Mouse (Mus musculus): ENCODE results near the gene Flt4.

The Flt4 gene

GRCm38 (mm10) chr11:49645677-49646076 is 36.6 kb downstream of the Flt4 start:
- no peak for DNase-seq (ENCODE audit: extremely low spot score, low spot score)

- DNase-seq (ENCODE audit: extremely low spot score, low spot score): no peak
Measured at GRCm38 (mm10) chr11:49650113-49650993, 41.3 kb downstream of the Flt4 start.

- DNase-seq (ENCODE audit: extremely low spot score, low spot score): no peak
Measured at GRCm38 (mm10) chr11:49650994-49651761, 42.1 kb downstream of the Flt4 start.

DNA sequence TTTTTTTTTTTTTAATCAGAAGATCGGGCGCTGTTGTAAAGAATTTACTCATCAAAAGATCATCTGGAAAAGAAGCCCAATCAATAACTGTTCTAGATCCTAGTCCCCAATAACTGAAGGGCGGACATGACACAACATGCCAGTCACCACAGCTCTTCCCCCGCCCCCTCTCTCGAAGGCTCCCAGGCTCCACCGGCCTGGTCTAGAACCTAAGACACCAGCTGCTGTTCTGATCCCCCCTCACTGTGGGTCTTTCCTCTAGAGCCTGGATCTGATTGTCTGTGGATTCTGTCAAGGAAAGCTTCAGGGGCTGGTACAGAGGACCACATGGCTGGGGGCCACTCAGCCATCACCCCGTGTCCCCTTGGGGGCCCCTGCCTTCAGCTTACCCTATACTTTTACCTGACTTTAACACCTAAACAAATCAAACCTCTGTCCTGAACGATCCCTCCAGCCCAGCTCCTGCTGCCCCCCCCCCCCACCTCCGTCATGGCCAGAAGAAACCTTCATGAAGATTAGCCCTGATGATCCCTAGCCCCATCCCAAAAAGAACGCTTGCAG is 42.8 kb downstream of the Flt4 start:
- no peak for DNase-seq (ENCODE audit: extremely low spot score, low spot score)

DNA sequence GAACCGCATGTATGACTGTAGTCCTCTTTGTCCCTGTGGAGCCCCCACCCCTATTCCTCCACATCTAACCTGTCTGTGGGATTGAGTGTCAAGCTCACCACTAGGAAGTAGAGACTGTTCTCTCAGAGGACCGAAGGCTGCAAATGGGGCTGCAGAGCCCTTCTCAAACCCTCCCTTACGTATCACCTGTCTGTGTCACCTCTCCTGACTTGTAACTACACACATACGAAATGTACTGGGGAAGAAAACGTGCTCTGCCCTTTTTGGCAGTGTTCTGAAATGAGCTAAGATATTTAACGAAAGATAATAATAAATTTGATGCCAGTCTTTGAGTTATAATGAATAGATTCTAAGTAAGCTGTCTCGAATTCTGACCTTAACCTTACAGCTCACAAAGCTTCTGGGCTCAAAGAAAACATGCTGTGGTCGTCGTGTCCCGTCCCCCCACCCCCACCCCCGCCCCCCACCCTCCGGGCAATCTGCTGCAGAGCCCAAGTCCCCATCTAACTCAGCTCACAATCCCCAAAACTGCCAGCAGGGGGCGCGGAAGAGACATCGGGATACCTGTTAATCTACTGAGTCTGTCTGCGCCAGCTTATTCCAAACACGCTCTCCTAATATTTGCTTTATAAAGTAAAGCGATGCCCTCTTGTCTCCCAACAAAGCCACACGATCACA is 43.5 kb downstream of the Flt4 start:
- peak; percentile 90 for DNase-seq (ENCODE audit: extremely low spot score, low spot score)

- DNase-seq (ENCODE audit: extremely low spot score, low spot score): no peak
Measured at GRCm38 (mm10) chr11:49653079-49653408, 44.0 kb downstream of the Flt4 start.

DNA sequence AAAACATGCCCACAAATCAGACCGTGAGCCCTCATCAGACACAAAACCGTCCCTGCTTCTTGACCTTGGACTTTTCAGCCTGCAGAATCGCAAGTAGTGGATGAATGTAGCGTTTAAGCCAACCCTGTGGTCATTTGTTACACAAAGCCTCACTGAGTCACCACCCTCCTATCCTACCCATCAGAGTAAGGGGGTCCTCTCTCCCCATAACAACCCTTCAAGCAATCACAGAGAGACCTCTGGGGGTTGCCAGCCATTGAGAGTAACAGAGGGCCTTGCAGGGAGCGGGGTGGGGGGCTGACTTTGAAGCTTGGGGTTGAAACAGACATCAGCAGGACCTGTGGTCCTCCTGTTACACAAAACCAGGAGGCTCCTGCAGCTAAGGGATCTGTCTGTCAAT is 45.6 kb downstream of the Flt4 start:
- DNase-seq (ENCODE audit: extremely low spot score, low spot score): no peak

GRCm38 (mm10) chr11:49655501-49655900 is 46.4 kb downstream of the Flt4 start:
- no peak for DNase-seq (ENCODE audit: extremely low spot score, low spot score)

DNA sequence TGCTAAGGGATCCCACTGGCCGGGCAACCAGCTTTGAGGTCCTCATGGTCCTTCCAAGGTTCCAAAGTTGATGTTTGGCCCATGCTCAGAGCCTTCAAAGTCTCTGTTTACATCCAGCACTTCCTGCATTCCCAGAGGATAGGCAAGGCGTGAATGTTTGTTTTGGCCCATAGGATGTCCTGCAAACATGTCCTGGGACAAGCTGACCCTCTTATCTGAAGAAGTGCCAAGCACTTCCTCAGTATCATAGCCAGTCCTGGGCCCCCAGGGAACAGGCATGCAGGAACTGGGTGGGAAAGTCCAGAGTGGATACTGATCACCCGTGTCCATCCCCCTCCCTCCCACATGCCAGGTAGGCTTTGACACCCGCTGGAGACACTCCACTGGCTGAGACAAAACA is 49.0 kb downstream of the Flt4 start:
- no peak for DNase-seq (ENCODE audit: extremely low spot score, low spot score)

DNA sequence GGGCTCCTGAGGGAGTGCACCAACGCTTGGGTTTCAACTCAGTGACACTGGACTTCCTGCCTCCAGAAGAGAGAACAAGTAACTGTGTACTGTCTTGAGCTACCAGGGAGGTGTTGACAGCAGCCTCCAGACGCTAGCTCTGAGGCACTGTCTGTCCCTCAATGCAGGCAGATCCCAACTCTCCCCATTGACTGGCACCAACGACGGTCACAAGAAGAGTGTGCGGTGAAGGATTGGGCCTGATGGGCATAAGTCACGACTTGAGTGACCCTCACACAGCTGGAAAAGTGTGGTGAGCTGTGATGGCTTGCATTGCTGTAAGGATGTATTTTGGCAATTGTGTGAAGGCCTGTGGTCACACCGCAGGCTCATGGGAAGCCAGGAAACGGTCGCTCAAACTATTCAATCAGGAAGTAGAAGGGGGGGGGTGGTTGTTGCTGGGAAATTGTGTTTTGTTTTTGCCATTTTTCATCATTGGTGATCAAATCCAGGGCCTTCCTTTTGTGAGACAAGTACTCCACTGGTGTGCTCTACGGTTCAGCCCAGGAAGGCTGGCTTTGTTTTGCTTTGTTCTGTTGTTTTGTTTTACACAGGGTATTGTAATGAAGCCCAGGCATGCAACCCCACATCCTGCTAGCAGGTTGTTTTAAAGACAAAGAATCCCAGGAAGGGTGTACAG is 49.9 kb downstream of the Flt4 start:
- DNase-seq (ENCODE audit: extremely low spot score, low spot score): no peak

GRCm38 (mm10) chr11:49659470-49659799 is 50.4 kb downstream of the Flt4 start:
- no peak for DNase-seq (ENCODE audit: extremely low spot score, low spot score)

DNA sequence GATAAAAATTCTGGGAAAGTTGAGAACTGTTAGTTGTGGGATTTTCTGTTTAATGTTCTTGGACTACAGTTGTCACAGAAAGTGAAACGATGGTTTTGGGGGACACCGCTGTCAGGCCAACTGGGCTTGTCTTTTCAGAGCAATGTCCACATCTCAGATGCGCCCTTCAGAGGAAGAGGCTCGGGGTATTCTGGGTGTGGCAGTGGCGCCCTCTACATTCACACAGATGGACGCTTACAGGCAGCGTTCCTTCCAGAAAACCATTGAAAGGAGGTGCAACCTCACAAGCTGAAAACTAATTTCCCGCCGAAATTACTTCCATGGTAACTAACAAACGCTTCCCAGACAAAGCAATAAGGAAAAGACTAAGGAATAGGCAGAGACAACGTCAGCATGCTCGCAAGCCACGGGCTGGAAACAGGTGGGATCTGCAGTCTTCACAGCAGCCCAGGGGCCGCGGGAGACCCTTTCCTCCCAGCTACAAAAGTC is 53.3 kb downstream of the Flt4 start:
- DNase-seq (ENCODE audit: extremely low spot score, low spot score): no peak

DNA sequence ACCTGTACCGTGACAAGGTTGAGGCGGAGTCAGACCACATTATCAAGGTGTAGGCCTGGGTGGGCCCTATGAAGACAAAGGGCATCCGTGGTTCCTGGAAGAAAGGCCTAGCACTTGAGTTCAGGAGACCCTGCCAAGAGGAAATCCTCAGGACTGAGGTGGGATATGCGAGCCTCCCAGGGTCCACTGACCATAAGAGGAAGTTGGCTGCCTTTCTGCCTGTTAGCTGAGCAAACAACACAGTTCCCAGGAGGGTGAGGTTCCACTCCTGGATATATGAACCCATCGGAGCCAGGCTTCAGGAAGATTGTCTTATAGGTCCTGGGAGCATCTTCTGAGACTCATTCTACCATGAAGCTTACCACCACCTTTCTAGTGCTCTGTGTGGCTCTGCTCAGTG is 54.2 kb downstream of the Flt4 start, which contains the start of gene Scgb3a1:
Gene Scgb3a1, plus strand, starts transcription at position 301 of the 400 bp plus-strand sequence.
- no peak for DNase-seq (ENCODE audit: extremely low spot score, low spot score)

DNA sequence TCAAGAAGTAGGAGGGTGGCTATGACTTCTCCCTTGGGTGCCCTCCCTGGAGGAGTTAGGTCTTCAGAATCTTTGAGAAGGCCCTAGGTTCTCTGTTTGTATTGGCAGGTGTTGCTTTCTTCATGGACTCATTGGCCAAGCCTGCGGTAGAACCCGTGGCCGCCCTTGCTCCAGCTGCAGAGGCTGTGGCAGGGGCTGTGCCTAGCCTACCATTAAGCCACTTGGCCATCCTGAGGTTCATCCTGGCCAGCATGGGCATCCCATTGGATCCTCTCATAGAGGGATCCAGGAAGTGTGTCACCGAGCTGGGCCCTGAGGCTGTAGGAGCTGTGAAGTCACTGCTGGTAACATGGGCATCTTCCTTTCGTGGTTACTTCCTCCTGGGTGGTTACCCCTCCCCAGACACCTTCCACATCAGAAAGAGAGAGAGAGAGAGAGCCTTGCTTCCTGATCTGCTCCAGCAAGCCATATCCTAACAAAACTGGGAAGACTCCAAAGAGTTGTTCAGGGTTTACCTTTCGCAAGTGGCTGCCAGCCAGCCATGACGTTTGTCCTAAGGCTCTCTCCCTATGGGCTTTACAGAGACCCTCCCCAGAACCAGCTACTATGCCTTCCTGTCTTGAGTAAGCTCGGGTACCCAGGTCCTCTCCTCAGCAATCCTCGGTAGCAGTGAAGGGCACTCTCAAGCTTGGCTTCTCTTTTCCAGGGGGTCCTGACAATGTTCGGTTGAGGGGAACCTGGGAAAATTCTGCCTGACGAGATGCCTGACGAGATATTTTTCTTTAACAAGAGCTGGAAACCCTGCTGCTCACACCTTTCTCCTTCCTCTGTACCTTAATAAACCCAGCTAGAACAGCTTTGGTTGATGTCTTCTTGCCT is 55.4 kb downstream of the Flt4 start:
- peak; percentile 12 for DNase-seq (ENCODE audit: extremely low spot score, low spot score)

DNA sequence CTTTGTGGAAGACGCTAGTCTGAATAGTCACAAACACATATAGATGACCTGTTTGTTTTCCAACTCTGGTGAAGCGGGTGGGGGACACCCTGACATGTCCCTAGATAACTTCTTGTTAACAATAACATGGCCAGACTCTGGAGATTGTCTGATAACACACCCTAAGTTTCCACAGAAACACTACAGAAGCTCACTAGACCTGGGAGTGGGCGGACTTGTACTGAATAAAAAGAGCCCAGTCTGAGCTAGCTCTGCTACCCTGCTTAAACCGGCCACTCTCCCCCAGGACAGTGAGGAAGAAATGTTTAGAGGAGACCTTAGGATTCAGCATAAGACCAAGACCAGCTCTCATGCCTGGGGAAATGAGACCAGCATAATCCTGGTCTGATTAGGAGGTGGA is 56.4 kb downstream of the Flt4 start:
- peak; percentile 11 for DNase-seq (ENCODE audit: extremely low spot score, low spot score)

DNA sequence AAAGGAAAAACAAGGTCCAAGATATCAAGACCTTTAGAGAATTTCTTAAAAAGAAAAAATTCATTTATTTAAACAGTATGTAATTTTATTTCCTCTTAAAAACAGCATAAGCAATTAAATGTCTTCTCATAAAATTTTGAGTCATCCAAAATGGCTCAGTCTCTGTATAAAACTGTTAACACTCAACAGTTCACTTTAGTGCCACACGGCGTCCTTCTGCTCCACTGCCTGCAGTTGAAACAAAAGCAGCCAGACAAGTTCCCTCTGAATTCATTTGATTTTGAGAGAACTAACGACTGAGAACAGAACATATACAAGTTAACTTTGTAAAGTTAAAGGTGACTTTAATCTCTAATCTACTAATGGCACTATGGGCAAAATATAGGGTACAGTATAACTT is 64.4 kb downstream of the Flt4 start:
- no peak for DNase-seq (ENCODE audit: extremely low spot score, low spot score)

DNA sequence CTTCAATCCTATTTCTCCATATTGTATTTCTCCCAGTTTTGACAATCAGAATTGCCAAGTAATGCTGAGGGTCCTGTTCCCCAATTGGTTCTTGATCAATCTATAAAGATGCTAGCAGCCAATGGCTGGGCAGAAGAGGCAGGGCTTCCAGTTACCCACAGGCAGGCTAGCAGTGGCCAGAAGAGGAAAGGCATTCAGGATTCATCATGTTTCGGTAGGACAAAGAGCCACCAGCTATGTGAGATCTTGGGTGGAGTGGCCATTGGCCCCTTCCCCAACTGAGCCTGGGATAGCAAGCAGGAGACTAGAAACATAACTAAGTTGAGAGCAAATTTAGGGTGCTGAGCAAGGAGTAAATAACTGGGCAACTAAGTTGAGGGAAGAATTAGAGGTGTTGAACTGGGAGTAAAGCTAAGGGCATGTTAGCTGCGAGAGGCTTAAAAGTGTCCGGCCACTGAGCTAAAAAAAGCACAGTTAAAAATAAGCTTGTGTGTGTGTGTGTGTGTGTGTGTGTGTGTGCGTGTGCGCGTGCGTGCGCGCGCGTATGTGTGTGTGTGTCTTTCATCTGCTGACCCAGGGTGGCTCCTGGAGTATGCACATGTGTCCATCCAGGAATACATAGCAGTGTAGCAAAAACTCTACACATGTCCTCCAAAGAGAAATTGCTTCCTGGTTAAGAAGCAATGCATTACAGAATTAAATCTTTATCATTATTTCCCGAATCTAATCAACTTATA is 75.3 kb downstream of the Flt4 start:
- no peak for DNase-seq (ENCODE audit: extremely low spot score, low spot score)

DNA sequence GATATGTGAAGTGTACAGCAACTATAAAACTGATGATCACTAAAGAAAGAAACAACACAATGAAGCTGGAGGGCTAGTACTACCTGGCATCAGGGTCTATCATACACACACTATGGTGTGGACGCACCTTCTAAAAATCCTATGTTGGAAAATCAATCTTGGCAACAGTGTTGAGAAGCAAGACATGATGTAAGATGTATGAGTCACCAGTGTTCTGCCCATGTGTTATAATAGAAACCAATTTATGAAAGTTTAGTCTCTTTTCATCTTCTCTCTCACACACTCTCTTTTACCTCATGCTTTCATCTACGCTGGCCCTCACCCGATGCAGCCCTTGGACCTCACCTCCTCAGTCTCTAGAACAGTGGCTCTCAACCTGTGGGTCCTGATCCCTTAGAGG is 86.0 kb downstream of the Flt4 start:
- DNase-seq (ENCODE audit: extremely low spot score, low spot score): no peak

GRCm38 (mm10) chr11:49695695-49696094 is 86.6 kb downstream of the Flt4 start:
- DNase-seq (ENCODE audit: extremely low spot score, low spot score): no peak

Measured in neural tube, embryonic 10.5 days (tissue).